Mouse (Mus musculus) neural tube, postnatal 0 days (tissue): ENCODE results near the gene Prok1. TPM values are rescaled to one million over a fixed set of nuclear protein-coding genes. Genes with fewer than 3 reads are reported as not detected.

Source experiments
- polyA plus RNA-seq: library from polyadenylated mRNA; unstranded; fragments of >200 nt; fragmentation: Nextera tagmentation; extraction: Ambion mirVana; gene quantifications from 2 replicates; pipeline ENCODE4 v1.2.1, GENCODE M21; 2015

The Prok1 gene
- 0.21 TPM in 1 of 2 replicates, not detected in the other for polyA plus RNA-seq

DNA sequence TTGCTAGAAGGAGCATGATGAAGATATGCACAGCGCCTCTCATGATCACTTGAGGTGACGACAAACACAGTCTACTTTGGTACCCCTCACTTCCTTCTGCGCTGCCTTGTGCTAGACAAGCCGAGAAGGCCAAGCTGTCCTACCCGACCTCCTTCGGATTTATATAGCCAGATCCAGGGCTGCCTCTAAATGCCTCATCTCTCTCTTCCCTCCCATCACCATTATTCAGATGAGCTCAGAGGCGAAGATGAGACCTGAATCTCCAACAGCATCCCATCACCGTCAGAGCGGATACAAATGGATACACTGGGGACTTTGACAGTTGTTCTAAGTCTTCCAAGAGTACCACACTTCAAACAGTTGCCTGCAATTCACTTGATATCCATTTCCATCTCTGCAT is at the start of gene Prok1:
TSS of gene Prok1 (minus strand) at position 101 of the 400 bp plus-strand sequence.

GRCm38 (mm10) chr3:107278479-107279269 is 39.2 kb upstream of the Prok1 start, which contains the start of gene Lamtor5:
Gene Lamtor5, plus strand, starts transcription at chr3:107278858.

GRCm38 (mm10) chr3:107230527-107230926 is 9.0 kb downstream of the Prok1 start, which contains the start of gene A630076J17Rik:
Gene A630076J17Rik, plus strand, starts transcription at chr3:107230614.

GRCm38 (mm10) chr3:107221608-107222007 is 17.9 kb downstream of the Prok1 start, which contains the start of gene Cym:
Gene Cym, minus strand, starts transcription at chr3:107221732.

Other genes starting within 250 kb of the Prok1 start
- 11.2 and 11.4 TPM in 2 replicates for gene Kcna3, start 203.5 kb downstream of the Prok1 start, polyA plus RNA-seq
- 3.0 and 3.6 TPM in 2 replicates for gene Kcna2, start 138.6 kb downstream of the Prok1 start, polyA plus RNA-seq
- not detected in 2 replicates for gene Kcna10, start 56.7 kb downstream of the Prok1 start, polyA plus RNA-seq
- 0.19 TPM in 1 of 2 replicates, not detected in the other for gene Cym, start 18.0 kb downstream of the Prok1 start, polyA plus RNA-seq
- gene A630076J17Rik, start 9.1 kb downstream of the Prok1 start, polyA plus RNA-seq: not detected in 2 replicates
- gene Lamtor5, start 39.2 kb upstream of the Prok1 start, polyA plus RNA-seq: 179 TPM in 2 replicates
- gene Slc16a4, start 51.5 kb upstream of the Prok1 start, polyA plus RNA-seq: 2.3 and 2.5 TPM in 2 replicates
- 5.7 and 5.8 TPM in 2 replicates for gene Rbm15, start 94.0 kb upstream of the Prok1 start, polyA plus RNA-seq
- 24.1 and 24.4 TPM in 2 replicates for gene Kcnc4, start 219.8 kb upstream of the Prok1 start, polyA plus RNA-seq